Mouse (Mus musculus) left cerebral cortex, adult 2 months (tissue): ENCODE measurements at regions not wholly inside any gene's neighbourhood (a gene's known extent, or its start where the extent isn't known, plus 50 kb on each side); places are given as distances from the start of the nearest gene placed in this dataset.
"Not testable (repeated sequence)": the region's sequence is repeated elsewhere in the genome, so short reads cannot be mapped to it uniquely, and the experiment has no call there.

ENCODE experiments used
- DNase-seq, 2 experiments: peaks; one replicate each; pipeline ENCODE4 v3.0.0; 2021 to 2022; ENCODE audit warnings: low spot score in 2 of 2, mixed read lengths in 1 of 2; ENCODE audit errors: extremely low spot score in 1 of 2
- H3K27ac ChIP-seq: fragments of 200-600 bp; 2 replicates; pipeline ENCODE4 v1.8.1; 2022
- H3K4me3 ChIP-seq: fragments of 200-600 bp; 2 replicates; pipeline ENCODE4 v1.8.1; 2022
- CTCF ChIP-seq: fragments of 200-600 bp; IDR thresholded peaks from 2 replicates; pipeline ENCODE4 v1.8.1; 2022; ENCODE audit warnings: antibody characterized with exemption, mild to moderate bottlenecking, moderate library complexity
- intact Hi-C: fragments of 180-260 bp; cut with DNase I; formaldehyde crosslinking; loops from one replicate; pipeline ENCODE4 v1.15.1; 2025

DNA sequence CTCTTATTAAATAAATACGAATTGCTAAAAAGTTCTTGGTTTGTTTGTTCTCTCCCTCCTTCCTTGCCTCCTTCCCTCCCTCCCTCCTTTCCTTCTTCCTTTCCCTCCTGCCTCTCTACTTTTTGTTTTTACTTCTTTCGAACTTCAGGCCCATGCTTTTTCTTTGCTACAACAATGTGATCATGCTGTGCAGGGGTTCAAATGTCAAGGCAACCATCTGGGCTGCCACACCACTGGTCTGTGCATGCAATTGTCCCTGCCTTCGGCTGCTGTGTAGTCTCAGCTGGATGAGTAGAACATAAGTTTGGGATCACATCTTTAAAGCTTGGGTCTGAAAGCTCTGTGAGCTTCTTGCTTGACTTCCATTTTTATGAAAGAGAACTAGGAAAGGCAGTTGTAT lies 189.1 kb upstream of the P2ry1 start:
- Histone ChIP-seq H3K27ac (no peak overlapping the region), H3K4me3 (no peak overlapping the region)
- TF ChIP-seq CTCF = no peak
- DNase-seq = no peak
- intact Hi-C loops = no loop called here

GRCm38 (mm10) chr3:60819684-60820281 lies 182.8 kb upstream of the P2ry1 start:
- DNase-seq = no peak
- Histone ChIP-seq H3K27ac (no peak overlapping the region), H3K4me3 (no peak overlapping the region)
- intact Hi-C loops = no loop called here
- TF ChIP-seq CTCF = no peak

GRCm38 (mm10) chr3:60821463-60821862 lies 181.1 kb upstream of the P2ry1 start:
- no peak for DNase-seq
- intact Hi-C loops = no loop called here
- Histone ChIP-seq H3K27ac (no peak overlapping the region), H3K4me3 (no peak overlapping the region)
- no peak for TF ChIP-seq CTCF

DNA sequence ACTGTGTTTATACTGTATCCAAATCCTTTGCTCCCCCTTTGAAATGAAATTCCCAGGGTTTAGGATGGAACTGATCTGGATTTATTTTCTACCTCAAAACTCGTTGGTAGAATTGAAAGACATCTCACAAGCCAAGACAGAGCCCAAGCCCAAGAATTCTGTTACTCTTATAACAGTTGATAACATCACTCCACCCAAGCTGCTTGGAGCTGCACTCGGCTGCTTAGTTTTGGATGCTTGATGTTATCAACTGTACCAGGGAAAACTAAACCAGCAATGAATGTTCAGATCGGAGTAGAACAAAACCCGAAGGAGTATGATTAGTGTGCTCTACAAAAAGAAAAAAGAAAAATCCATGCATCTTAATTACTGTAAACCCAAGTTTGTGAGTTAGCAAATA lies 175.8 kb upstream of the P2ry1 start:
- no peak overlapping the region for H3K27ac ChIP-seq
- no peak overlapping the region for H3K4me3 ChIP-seq
- intact Hi-C loops = no loop called here
- no peak for DNase-seq
- no peak for TF ChIP-seq CTCF

- Histone ChIP-seq H3K4me3 (no peak overlapping the region), H3K27ac (no peak overlapping the region)
- TF ChIP-seq CTCF = no peak
- DNase-seq = no peak
- intact Hi-C loops = no loop called here
These were observed 170.2 kb upstream of the P2ry1 start for GRCm38 (mm10) chr3:60832385-60832784.

DNA sequence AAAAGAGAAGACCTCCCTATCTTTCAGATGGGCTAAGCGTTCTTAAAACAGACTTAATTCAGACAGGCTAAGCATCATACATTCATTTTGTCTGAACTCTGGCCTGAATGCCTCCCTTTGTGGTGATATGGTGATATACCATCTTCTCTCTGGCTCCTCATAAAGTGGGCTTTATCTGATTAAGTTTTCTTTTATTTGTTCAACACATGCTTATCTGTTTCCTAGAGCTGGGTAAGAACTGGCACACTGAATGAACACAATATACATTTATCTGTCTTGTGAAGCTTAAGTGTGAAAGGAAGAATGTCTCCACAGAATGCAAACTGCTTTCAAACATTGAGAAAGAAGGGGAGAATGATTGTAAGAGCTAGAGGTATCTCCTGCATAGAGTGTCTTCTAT lies 160.7 kb upstream of the P2ry1 start:
- H3K4me3 ChIP-seq = no peak overlapping the region
- no peak overlapping the region for H3K27ac ChIP-seq
- no peak for TF ChIP-seq CTCF
- no peak for DNase-seq
- intact Hi-C loops = no loop called here

DNA sequence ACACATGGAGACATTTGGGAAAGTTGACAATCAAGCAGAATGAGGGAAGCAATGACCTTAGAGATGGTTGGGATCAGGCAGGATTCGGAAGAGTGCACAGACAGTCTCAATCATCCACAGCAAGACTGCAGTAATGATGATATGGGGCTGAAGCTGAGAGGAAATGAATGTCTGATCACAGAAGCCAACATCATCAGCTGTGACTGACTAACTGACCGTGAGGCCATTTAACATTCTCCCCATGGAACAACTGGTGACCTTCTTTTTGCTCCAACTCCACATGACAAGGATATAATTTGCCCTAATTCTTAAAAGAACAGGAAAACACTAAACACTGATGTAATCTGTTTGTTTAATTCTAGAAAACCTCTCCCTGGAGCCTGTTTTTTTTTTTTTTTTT lies 157.3 kb upstream of the P2ry1 start:
- Histone ChIP-seq H3K27ac (no peak overlapping the region), H3K4me3 (no peak overlapping the region)
- no peak for TF ChIP-seq CTCF
- no peak for DNase-seq
- intact Hi-C loops = no loop called here

DNA sequence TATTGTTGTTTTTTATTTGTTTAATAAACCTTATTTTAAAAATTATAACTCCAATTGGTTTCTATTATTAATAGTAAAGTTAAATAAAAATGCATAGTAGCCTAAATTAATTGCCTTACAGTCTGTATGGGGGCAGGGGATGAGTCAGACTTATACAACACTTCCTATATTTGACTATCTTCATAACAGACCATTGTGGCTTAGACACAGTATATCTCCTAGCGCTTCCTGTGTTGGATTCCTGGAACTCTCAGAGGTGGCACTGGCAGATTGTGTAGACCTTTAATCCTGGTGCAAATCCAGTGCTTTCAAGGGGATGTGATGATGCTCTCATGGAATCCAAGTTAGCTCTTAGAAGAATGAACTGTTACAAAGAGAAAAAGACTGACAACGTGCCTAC lies 154.2 kb upstream of the P2ry1 start:
- intact Hi-C loops = no loop called here
- no peak for TF ChIP-seq CTCF
- DNase-seq = no peak
- Histone ChIP-seq H3K4me3 (no peak overlapping the region), H3K27ac (no peak overlapping the region)

DNA sequence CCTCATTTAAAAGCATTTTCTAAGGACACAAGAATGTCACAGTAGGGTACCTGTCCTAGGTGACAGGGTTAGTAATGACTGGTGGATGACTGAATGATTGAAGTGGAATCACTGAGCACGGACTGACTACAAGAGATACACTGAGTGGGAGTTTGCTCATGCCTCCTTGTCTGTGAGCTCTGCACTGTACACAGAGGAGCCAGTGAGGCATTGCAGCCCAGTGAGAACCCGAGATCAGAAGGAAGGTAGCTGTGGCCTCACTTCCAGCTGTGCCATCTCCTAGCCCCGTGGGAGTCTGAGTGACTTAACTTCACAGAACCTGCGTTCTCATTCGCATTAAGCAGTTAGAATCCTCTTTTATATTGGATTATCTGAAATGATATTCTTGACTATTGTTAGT lies 148.8 kb upstream of the P2ry1 start:
- no peak for DNase-seq
- H3K27ac ChIP-seq = no peak overlapping the region
- no peak overlapping the region for H3K4me3 ChIP-seq
- intact Hi-C loops = no loop called here
- no peak for TF ChIP-seq CTCF

GRCm38 (mm10) chr3:60855734-60856133 lies 146.9 kb upstream of the P2ry1 start:
- TF ChIP-seq CTCF = no peak
- Histone ChIP-seq H3K4me3 (no peak overlapping the region), H3K27ac (no peak overlapping the region)
- no peak for DNase-seq
- intact Hi-C loops = no loop called here

DNA sequence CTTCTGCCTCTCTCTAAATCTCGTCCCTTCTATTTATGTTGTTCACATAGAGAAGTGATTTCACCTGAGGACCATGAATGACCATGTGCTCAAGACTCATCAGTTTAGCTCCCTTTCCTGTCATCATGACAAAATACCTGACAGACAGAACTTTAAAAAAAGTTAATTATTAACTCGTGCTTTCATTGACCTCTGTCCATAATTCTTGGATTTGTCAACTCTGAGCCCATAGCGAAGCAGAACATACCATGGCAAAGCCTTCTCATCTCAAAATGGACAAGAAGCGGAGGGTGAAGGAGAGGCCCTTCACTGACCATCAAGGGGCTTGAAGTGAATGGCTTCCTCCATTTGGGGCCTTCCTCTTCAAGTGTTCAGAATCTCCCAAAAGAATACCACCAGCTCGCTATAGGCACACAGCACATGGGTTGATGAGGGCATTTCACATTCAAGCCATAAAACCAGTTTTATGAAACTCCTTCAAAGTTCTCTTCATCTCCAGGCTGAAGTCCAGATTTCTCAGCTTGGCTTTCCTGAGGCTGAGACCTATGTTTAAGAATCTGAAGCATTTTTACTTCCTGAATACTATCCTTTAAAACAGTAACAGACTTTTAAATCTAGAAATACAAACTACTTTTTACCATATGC lies 144.0 kb upstream of the P2ry1 start:
- no peak for DNase-seq
- no peak for TF ChIP-seq CTCF
- no peak overlapping the region for H3K27ac ChIP-seq
- no peak overlapping the region for H3K4me3 ChIP-seq
- intact Hi-C loops = no loop called here

DNA sequence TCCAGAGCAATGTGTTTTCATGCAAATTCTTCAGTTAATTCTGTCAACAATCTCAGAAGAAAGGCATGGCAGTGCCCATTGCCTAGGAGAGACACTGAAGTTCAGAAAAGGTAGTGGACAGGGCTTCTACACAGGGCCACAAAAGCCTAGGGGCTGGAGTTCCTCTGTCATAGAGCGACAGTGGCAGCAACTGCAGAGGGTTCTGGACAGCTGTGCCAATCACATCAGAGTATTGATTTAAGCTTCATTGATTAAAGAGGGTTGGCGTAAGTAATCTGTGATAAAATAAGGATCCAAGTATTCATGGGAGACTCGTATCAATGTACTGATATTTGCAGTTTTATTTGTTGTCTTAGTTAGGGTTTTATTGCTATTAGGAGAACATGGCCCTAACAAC lies 143.5 kb upstream of the P2ry1 start:
- no peak for TF ChIP-seq CTCF
- no peak for DNase-seq
- Histone ChIP-seq H3K4me3 (no peak overlapping the region), H3K27ac (no peak overlapping the region)
- intact Hi-C loops = no loop called here

GRCm38 (mm10) chr3:60876858-60877257 lies 125.7 kb upstream of the P2ry1 start:
- DNase-seq, intact Hi-C loops, H3K4me3 ChIP-seq, H3K27ac ChIP-seq: not testable (repeated sequence)
